Mouse (Mus musculus) bone marrow, adult 2 months (tissue): Measurements from ENCODE around the gene Atp8a1. TPM values are rescaled to one million over a fixed set of nuclear protein-coding genes. Genes with fewer than 3 reads are reported as not detected.

Source experiments
- H3K27ac ChIP-seq: fragments of 200-500 bp; 2 replicates; pipeline ENCODE4 v1.5.1; 2012; ENCODE audit warnings: low read depth, mild to moderate bottlenecking, control low read depth, inconsistent platforms, low read length; ENCODE audit not compliant: control insufficient read depth, poor library complexity, insufficient read depth
- H3K4me1 ChIP-seq: fragments of 200-500 bp; 2 replicates; pipeline ENCODE4 v1.6.1; 2011; ENCODE audit warnings: low read length; ENCODE audit not compliant: control insufficient read depth, insufficient read depth
- H3K4me3 ChIP-seq: fragments of 200-500 bp; replicated peaks from 2 replicates; pipeline ENCODE3; 2011; ENCODE audit warnings: mild to moderate bottlenecking, low read depth, low read length, control low read depth; ENCODE audit not compliant: control insufficient read depth
- CTCF ChIP-seq: fragments of 200-500 bp; IDR thresholded peaks from 2 replicates; pipeline ENCODE4 v1.5.1; 2011; ENCODE audit warnings: low read length, control low read depth; ENCODE audit not compliant: control insufficient read depth, insufficient read depth
- POLR2A ChIP-seq: fragments of 200-500 bp; IDR thresholded peaks from 2 replicates; pipeline ENCODE4 v1.6.1; 2011; ENCODE audit warnings: low read depth, mild to moderate bottlenecking, control low read depth, low read length, borderline replicate concordance; ENCODE audit not compliant: control insufficient read depth
- WGBS: fragments of 180-500 bp; shearing (Covaris S2); methylation state at CpG from one replicate; pipeline ENCODE4 v1.1.7; 2018; 5-methylcytosine and 5-hydroxymethylcytosine counted together
- polyA plus RNA-seq: library from polyadenylated mRNA; stranded (reverse); fragments of >200 nt; gene quantifications from 2 replicates; pipeline ENCODE4 v1.2.4, GENCODE M21; 2011; ENCODE audit warnings: low replicate concordance; ENCODE audit not compliant: missing spikeins, insufficient read depth, insufficient read length

Atp8a1 gene
- polyA plus RNA-seq, 1 experiment: 36.1 TPM

- Histone ChIP-seq H3K4me1 (no peaks in the 10 kb centered on the region), H3K4me3 (no peak overlapping the region), H3K27ac (no peak overlapping the region)
- TF ChIP-seq CTCF: no peak
- no peak for TF ChIP-seq POLR2A
- WGBS: 88% methylated on average over 6 of the region's 6 CpGs
Observed at GRCm38 (mm10) chr5:67662715-67663114, 184.5 kb downstream of the Atp8a1 start.

DNA sequence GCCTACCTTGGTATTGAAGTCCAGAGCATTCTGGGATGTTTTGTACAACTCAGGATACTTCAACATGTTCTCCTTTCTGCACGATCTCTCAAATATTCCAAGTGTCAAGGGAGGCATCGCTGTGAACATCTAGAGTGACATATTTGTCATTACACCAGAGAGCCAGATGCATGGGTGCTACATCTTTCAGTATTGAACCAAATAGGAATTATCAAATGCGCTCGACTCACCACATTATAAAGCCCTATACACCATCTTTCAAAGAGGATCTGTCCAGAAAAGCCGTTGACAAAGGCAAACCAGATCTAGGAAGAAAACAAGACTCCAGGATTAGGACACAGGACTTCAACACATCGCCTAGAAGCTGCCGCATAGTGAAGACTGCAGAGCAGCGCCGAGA, 187.4 kb downstream of the Atp8a1 start:
- no peaks in the 10 kb centered on the region for H3K4me1 ChIP-seq
- H3K27ac ChIP-seq: no peak overlapping the region
- no peak overlapping the region for H3K4me3 ChIP-seq
- 93% methylated on average over 9 of the region's 9 CpGs for WGBS
- TF ChIP-seq CTCF (no peak), POLR2A (no peak)

- 94% methylated on average over 13 of the region's 13 CpGs for WGBS
- Histone ChIP-seq H3K27ac (no peak overlapping the region), H3K4me3 (no peak overlapping the region), H3K4me1 (no peaks in the 10 kb centered on the region)
- TF ChIP-seq POLR2A (no peak), CTCF (no peak)
Observed at GRCm38 (mm10) chr5:67656821-67657259, 190.4 kb downstream of the Atp8a1 start.

DNA sequence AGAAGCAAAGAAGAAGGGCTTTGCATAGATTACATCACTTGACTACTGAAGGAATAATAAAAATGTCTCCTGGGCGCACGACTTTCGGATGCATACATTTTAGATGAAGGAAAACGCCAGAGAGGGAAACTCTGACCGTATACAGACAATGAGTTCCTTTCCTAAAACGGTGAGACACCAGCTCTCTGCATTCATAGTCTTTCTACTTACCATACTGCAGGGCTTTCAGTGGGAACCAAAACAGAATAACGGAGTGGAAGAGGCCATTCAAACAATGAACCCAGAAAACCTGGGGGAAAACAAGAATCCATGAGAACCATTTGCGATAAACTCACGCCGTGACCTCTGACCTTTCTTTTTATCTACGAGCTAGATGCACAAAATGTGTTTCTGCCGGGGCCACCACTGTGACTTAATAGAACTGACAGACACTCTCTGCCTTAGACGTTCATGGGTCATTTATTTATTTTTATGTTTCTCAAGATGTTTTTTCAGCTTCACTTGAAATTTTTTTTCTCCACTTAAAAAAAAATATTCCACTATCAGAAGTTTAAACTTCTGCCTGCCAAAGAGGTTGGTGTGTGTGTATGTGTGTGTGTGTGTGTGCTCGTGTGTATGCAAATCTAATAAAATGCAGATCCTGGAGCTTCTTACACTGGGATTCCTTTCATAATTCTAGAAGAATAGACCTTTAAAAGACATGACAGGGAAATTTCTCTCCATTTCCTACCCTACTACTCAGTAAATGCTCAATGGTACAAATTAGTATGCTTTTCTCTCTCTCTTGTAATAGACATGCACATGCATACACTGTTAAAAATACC, 191.3 kb downstream of the Atp8a1 start:
- TF ChIP-seq CTCF (no peak), POLR2A (no peak)
- WGBS: 91% methylated on average over 14 of the region's 14 CpGs
- no peaks in the 10 kb centered on the region for H3K4me1 ChIP-seq
- H3K27ac ChIP-seq: no peak overlapping the region
- no peak overlapping the region for H3K4me3 ChIP-seq

DNA sequence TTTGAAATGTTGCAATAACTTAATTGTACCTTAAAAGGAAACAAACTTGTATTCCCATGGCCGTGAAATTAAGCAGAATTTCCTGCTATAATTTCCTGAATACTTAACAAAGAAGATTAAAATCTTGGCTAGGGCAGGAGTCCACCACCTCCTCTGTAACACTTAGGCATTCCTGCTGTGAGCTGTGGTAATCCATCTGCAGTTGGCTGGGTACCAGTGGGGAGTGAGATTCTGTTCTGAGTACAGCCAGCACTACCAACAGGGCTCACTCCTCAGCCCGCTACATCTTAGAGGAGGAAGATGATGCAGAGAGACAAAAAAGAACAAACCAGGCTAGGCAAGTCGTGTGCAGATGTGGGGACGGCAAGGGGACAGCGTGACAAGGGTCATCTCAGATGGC, 192.7 kb downstream of the Atp8a1 start:
- Histone ChIP-seq H3K27ac (no peak overlapping the region), H3K4me1 (no peaks in the 10 kb centered on the region), H3K4me3 (no peak overlapping the region)
- TF ChIP-seq CTCF (no peak), POLR2A (no peak)
- WGBS: 82% methylated on average over 5 of the region's 5 CpGs

GRCm38 (mm10) chr5:67653543-67653942, 193.7 kb downstream of the Atp8a1 start:
- no peak for TF ChIP-seq POLR2A
- TF ChIP-seq CTCF: no peak
- no peak overlapping the region for H3K27ac ChIP-seq
- WGBS: 92% methylated on average over 3 of the region's 3 CpGs
- H3K4me1 ChIP-seq: no peaks in the 10 kb centered on the region
- H3K4me3 ChIP-seq: no peak overlapping the region

- Histone ChIP-seq H3K27ac (no peak overlapping the region), H3K4me3 (no peak overlapping the region), H3K4me1 (no peaks in the 10 kb centered on the region)
- TF ChIP-seq POLR2A: no peak
- TF ChIP-seq CTCF: no peak
- 88% methylated on average over 4 of the region's 4 CpGs for WGBS
Observed at GRCm38 (mm10) chr5:67652468-67652867, 194.8 kb downstream of the Atp8a1 start.

GRCm38 (mm10) chr5:67650021-67650420, 197.2 kb downstream of the Atp8a1 start:
- H3K27ac ChIP-seq: no peak overlapping the region
- WGBS: 92% methylated on average over 5 of the region's 5 CpGs
- H3K4me3 ChIP-seq: no peak overlapping the region
- no peak for TF ChIP-seq CTCF
- TF ChIP-seq POLR2A: no peak
- H3K4me1 ChIP-seq: no peaks in the 10 kb centered on the region
